Mouse (Mus musculus) hindbrain, postnatal 0 days (tissue): ENCODE data around the gene Gbe1. TPM values are rescaled to one million over a fixed set of nuclear protein-coding genes. Genes with fewer than 3 reads are reported as not detected.

ENCODE experiments used
- ATAC-seq: fragments of 200-750 bp; cut with Nextera tagmentation; 2 replicates; pipeline ENCODE4 v1.8.0; 2017; ENCODE audit warnings: mild to moderate bottlenecking, moderate TSS enrichment, moderate library complexity
- DNase-seq: peaks from one replicate; pipeline ENCODE4 v3.0.0-alpha.2; 2015; ENCODE audit warnings: low spot score
- H3K27ac ChIP-seq: fragments of 300-500 bp; sonication (generic); 2 replicates; pipeline ENCODE4 v1.5.1; 2014; ENCODE audit warnings: mild to moderate bottlenecking
- H3K27me3 ChIP-seq: fragments of 300-500 bp; sonication (generic); 2 replicates; pipeline ENCODE4 v1.6.1; 2014; ENCODE audit warnings: low read length, mixed read lengths; ENCODE audit not compliant: insufficient read depth
- H3K36me3 ChIP-seq: fragments of 300-500 bp; sonication (generic); 2 replicates; pipeline ENCODE4 v1.6.1; 2014; ENCODE audit warnings: low read length, mixed read lengths; ENCODE audit not compliant: insufficient read depth
- H3K4me1 ChIP-seq: fragments of 300-500 bp; sonication (generic); 2 replicates; pipeline ENCODE4 v1.6.1; 2014; ENCODE audit warnings: antibody characterized with exemption, low read length, mixed read lengths; ENCODE audit not compliant: insufficient read depth
- H3K4me2 ChIP-seq: fragments of 300-500 bp; sonication (generic); 2 replicates; pipeline ENCODE4 v1.6.1; 2014; ENCODE audit warnings: low read depth, mild to moderate bottlenecking, low read length, moderate library complexity, mixed read lengths
- H3K4me3 ChIP-seq: fragments of 300-500 bp; sonication (generic); 2 replicates; pipeline ENCODE4 v1.5.1; 2014; ENCODE audit warnings: low read length
- H3K9ac ChIP-seq: fragments of 300-500 bp; sonication (generic); replicated peaks from 2 replicates; pipeline ENCODE4 v1.6.1; 2014; ENCODE audit warnings: mild to moderate bottlenecking, low read length, moderate library complexity, mixed read lengths
- H3K9me3 ChIP-seq: fragments of 300-500 bp; sonication (generic); 2 replicates; pipeline ENCODE4 v1.6.1; 2016; ENCODE audit warnings: low read length, mixed read lengths
- CTCF ChIP-seq: IDR thresholded peaks from 2 replicates; pipeline ENCODE4 v1.5.1; 2016; ENCODE audit warnings: antibody characterized with exemption, control low read depth, low read depth
- WGBS: fragments of 180-500 bp; shearing (Covaris S2); extraction: QIAGEN DNeasy Blood & Tissue Kit; methylation state at CpG from one replicate; pipeline ENCODE4 v1.1.7; 2014; 5-methylcytosine and 5-hydroxymethylcytosine counted together
- polyA plus RNA-seq: library from polyadenylated mRNA; unstranded; fragments of >200 nt; fragmentation: Nextera tagmentation; extraction: Ambion mirVana; gene quantifications from 2 replicates; pipeline ENCODE4 v1.2.1, GENCODE M21; 2015
- total RNA-seq: library from RNA; depleted of rRNA; stranded (reverse); fragments of >200 nt; gene quantifications from 2 replicates; pipeline ENCODE4 v1.2.3, GENCODE M21; 2014

The Gbe1 gene
- total and polyA plus RNA-seq, 2 experiments from 2014 or later = 16.5 to 23.6 TPM

- 92% methylated on average over 3 of the region's 3 CpGs for WGBS
- peaks cover 2% of the 10 kb centered on the region; the same call in 1 of the 2 replicates for H3K9me3 ChIP-seq
- DNase-seq (peak; percentile 0), ATAC-seq (no peak)
- H3K27ac ChIP-seq = no peak overlapping the region
- no peak for TF ChIP-seq CTCF
- no peak overlapping the region for H3K4me2 ChIP-seq
- no peaks in the 10 kb centered on the region for H3K36me3 ChIP-seq
- no peak overlapping the region for H3K9ac ChIP-seq
- H3K27me3 ChIP-seq = no peaks in the 10 kb centered on the region
- H3K4me1 ChIP-seq = no peaks in the 10 kb centered on the region
- H3K4me3 ChIP-seq = no peak overlapping the region
Observed at GRCm38 (mm10) chr16:70602326-70602725, 288.6 kb downstream of the Gbe1 start.

DNA sequence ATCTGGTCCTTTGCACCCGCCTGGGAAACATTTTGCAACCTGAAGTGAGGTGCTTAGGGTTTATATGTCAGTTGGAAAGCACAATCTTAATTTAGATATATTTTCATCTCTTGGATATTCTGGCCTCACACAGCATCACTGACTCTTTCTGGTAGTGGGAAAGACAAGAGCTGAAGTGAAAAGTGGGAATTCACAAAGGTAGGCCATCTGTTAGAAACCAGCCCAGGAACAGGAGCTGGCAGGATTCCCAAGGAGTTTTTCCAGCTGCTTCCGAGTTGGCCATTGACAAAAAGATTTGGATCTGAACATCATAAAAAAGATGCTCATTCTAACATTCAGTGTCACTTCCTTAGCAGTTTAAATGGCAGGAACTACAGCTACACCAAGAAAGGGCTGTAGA lies 294.6 kb downstream of the Gbe1 start:
- TF ChIP-seq CTCF = no peak
- ATAC-seq (no peak), DNase-seq (peak; percentile 11)
- Histone ChIP-seq H3K4me2 (no peak overlapping the region), H3K4me1 (no peaks in the 10 kb centered on the region), H3K36me3 (no peaks in the 10 kb centered on the region), H3K27me3 (no peaks in the 10 kb centered on the region), H3K9me3 (no peaks in the 10 kb centered on the region), H3K27ac (no peak overlapping the region), H3K4me3 (no peak overlapping the region), H3K9ac (no peak overlapping the region)
- 53% methylated on average over 2 of the region's 2 CpGs for WGBS

DNA sequence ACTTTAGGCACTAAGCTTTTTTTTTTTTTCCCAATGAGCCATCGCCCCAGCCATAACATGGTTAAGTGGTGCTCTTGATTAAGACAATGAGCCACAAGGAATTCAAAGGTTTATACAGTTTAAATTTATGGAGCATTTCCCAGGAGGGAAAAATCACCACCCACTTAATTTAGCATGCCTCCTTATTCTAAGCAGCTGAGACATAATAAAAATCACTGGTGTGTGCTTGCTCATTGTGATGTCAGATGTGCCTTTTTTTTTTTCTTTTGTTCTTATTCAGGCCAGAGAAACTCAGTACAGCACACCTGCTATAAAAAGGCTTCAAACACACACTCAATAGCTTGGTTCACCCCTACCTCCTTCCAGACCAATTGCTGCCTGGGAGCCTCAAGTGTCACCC lies 303.9 kb downstream of the Gbe1 start:
- 79% methylated on average over 1 of the region's 1 CpGs for WGBS
- no peak for TF ChIP-seq CTCF
- ATAC-seq (no peak), DNase-seq (no peak)
- Histone ChIP-seq H3K27ac (no peak overlapping the region), H3K27me3 (no peaks in the 10 kb centered on the region), H3K9ac (no peak overlapping the region), H3K9me3 (no peaks in the 10 kb centered on the region), H3K4me1 (no peaks in the 10 kb centered on the region), H3K36me3 (no peaks in the 10 kb centered on the region), H3K4me2 (no peak overlapping the region), H3K4me3 (no peak overlapping the region)

DNA sequence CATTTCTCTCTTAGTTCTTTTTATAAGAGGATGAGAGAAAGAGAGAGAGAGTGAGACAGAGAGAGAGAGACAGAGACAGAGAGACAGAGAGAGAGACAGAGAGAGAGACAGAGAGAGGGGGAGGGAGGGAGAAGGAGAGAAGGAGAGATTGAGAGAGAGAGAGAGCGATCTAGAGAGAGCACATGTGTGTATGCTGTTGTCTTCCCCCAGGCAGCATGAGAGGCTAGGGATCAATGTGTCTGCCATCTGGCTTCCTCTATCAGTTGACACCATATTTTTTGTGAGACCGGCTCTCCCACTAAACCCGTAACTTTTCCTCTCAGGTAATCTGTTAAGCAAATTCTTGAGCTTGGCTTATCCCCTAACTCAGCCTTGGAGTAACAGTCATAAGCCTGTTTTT lies 304.4 kb downstream of the Gbe1 start:
- Histone ChIP-seq H3K9me3 (no peaks in the 10 kb centered on the region), H3K4me2 (no peak overlapping the region), H3K36me3 (no peaks in the 10 kb centered on the region), H3K27me3 (no peaks in the 10 kb centered on the region), H3K9ac (no peak overlapping the region), H3K4me3 (no peak overlapping the region), H3K4me1 (no peaks in the 10 kb centered on the region), H3K27ac (no peak overlapping the region)
- no peak for DNase-seq
- WGBS = 74% methylated on average over 3 of the region's 3 CpGs
- no peak for ATAC-seq
- no peak for TF ChIP-seq CTCF
